Mouse (Mus musculus): ENCODE results near the gene Slc13a4. TPM values are rescaled to one million over a fixed set of nuclear protein-coding genes. Genes with fewer than 3 reads are reported as not detected.

Gene Slc13a4
- polyA plus RNA-seq, 1 experiment from 2014 or later = 0.20 TPM

DNA sequence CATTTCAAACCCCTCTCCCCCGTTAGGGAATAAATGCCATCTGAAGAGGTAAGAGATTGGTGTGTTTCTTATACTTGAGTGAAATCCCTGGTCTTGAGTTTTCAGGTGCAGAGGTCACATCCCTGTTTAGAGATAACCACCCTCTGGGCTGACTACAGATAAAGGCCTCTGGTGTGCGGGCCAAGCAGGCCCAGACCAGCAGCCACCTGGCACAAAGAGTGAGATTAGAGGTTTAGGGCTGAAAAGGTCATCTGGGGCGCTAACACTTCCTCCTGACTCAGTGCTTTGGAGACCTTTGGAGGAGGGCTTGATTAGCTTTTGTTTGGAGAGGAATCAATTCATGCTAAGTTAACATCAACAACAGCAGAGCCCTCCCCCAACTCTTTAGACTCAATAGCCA lies 25.7 kb upstream of the Slc13a4 start:
- ATAC-seq (ENCODE audit: insufficient number of reproducible peaks, low FRiP score, low TSS enrichment, low read depth) = no peak
- whole genome bisulfite sequencing = 51% methylated on average over 3 of the region's 3 CpGs
- Histone ChIP-seq H3K9ac (no peak overlapping the region), H3K27ac (no peak overlapping the region), H3K4me1 (peaks cover 10% of the 10 kb centered on the region), H3K4me2 (no peak overlapping the region), H3K4me3 (no peak overlapping the region), H3K27me3 (no peaks in the 10 kb centered on the region), H3K9me3 (no peaks in the 10 kb centered on the region), H3K36me3 (no peaks in the 10 kb centered on the region)

GRCm38 (mm10) chr6:35330834-35331233 lies 22.9 kb upstream of the Slc13a4 start:
- no peaks in the 10 kb centered on the region for H3K9me3 ChIP-seq
- no peak overlapping the region for H3K4me3 ChIP-seq
- H3K36me3 ChIP-seq = no peaks in the 10 kb centered on the region
- peaks cover 22% of the 10 kb centered on the region for H3K4me1 ChIP-seq
- no peak overlapping the region for H3K9ac ChIP-seq
- WGBS = 41% methylated on average over 6 of the region's 6 CpGs
- H3K27ac ChIP-seq = no peak overlapping the region
- ATAC-seq (ENCODE audit: insufficient number of reproducible peaks, low FRiP score, low TSS enrichment, low read depth) = no peak
- H3K27me3 ChIP-seq = no peaks in the 10 kb centered on the region
- H3K4me2 ChIP-seq = no peak overlapping the region

GRCm38 (mm10) chr6:35329956-35330355 lies 22.0 kb upstream of the Slc13a4 start:
- 91% methylated on average over 12 of the region's 12 CpGs for WGBS
- H3K27ac ChIP-seq = no peak overlapping the region
- H3K9ac ChIP-seq = no peak overlapping the region
- H3K4me3 ChIP-seq = no peak overlapping the region
- no peak overlapping the region for H3K4me2 ChIP-seq
- no peaks in the 10 kb centered on the region for H3K27me3 ChIP-seq
- no peak for ATAC-seq (ENCODE audit: insufficient number of reproducible peaks, low FRiP score, low TSS enrichment, low read depth)
- no peaks in the 10 kb centered on the region for H3K9me3 ChIP-seq
- H3K4me1 ChIP-seq = peaks cover 31% of the 10 kb centered on the region
- H3K36me3 ChIP-seq = no peaks in the 10 kb centered on the region

DNA sequence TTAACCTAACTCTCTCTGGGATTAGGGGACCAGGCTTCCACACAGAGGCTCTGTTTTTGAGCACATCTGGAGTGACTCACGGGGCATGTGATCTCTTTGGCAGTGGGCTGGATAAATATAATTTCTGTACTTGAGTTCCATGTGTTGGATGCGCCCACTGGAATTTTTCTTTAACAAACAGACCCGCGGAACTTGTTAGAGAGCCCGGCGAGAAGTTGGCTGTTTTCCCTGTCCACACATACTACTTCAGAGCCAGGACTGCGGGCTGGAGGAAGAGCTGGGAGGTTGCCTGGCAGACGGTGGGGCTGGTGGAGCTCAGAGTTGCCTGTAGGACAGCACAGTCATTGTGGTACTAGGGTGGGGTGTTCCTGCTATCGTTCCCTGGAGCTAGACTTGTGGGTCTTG lies 18.2 kb upstream of the Slc13a4 start, which contains the start of gene Fam180a:
Fam180a (minus strand) TSS at position 31 of the 405 bp plus-strand sequence.
- H3K36me3 ChIP-seq = no peaks in the 10 kb centered on the region

DNA sequence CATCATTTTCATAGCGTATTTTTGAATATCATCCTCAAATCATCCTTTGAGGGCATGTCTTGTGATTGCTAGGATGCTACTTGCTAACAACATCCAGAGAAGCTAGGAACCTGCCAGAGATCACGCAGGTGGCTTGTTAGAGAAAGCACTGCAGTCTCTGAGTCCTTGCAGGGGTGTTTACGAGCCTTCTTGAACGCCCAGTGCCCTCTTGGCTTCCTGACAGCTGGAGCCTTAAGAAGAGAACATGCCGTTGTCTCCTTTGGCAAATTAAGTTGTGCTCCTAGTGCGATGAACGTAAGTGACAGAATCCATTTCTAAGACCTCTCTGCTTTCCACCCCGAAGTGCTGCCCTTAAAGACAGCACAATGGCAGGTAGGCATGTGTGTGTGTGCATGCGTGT lies 16.4 kb upstream of the Slc13a4 start:
- H3K9ac ChIP-seq = no peak overlapping the region
- H3K4me3 ChIP-seq = peak overlapping the region; percentile 23
- no peaks in the 10 kb centered on the region for H3K27me3 ChIP-seq
- no peaks in the 10 kb centered on the region for H3K36me3 ChIP-seq
- WGBS = 46% methylated on average over 9 of the region's 9 CpGs
- 0 out of 2 replicates have a peak overlapping the region, but pooled peaks have one; percentile 87 for H3K27ac ChIP-seq
- H3K9me3 ChIP-seq = no peaks in the 10 kb centered on the region
- H3K4me1 ChIP-seq = peaks cover 39% of the 10 kb centered on the region
- ATAC-seq (ENCODE audit: insufficient number of reproducible peaks, low FRiP score, low TSS enrichment, low read depth) = no peak
- H3K4me2 ChIP-seq = peak overlapping the region; percentile 15; the same call in 1 of the 2 replicates

More for the DNA sequence above, 18.2 kb upstream of the Slc13a4 start, which contains the start of gene Fam180a:
- Histone ChIP-seq H3K9me3 (no peaks in the 10 kb centered on the region), H3K4me2 (peak within 1 kb of the TSS; percentile 15), H3K27ac (peak within 1 kb of the TSS; percentile 87), H3K4me1 (peaks cover 49% of the 10 kb centered on the region), H3K4me3 (peak within 1 kb of the TSS; percentile 23), H3K9ac (no peak within 1 kb of the TSS), H3K27me3 (no peaks in the 10 kb centered on the region)
- 30% methylated on average over 9 of the region's 9 CpGs for WGBS
- peak; percentile 87 for ATAC-seq (ENCODE audit: insufficient number of reproducible peaks, low FRiP score, low TSS enrichment, low read depth)

DNA sequence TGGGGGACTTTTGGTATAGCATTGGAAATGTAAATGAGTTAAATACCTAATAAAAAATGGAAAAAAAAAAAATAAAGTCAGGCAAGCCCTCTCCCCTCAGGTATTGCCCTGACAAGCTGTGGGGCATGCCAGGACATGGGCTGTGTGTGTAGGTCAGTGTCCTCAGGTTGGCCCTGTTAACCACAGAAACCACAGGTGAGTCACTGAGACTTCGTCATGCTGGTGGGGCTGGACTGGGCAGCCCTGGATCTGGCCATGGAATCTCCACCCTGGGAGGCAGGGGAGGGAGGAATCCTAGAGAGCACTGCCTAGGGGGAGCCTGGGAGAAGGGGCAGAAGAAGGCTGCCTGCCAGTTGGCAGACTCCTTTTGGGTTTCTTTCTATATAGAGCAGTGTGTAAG lies 15.1 kb upstream of the Slc13a4 start:
- H3K4me3 ChIP-seq = no peak overlapping the region
- H3K27ac ChIP-seq = no peak overlapping the region
- no peak overlapping the region for H3K4me2 ChIP-seq
- H3K36me3 ChIP-seq = no peaks in the 10 kb centered on the region
- H3K27me3 ChIP-seq = no peaks in the 10 kb centered on the region
- WGBS = 72% methylated on average over 1 of the region's 1 CpGs
- H3K9ac ChIP-seq = no peak overlapping the region
- peaks cover 39% of the 10 kb centered on the region for H3K4me1 ChIP-seq
- H3K9me3 ChIP-seq = no peaks in the 10 kb centered on the region
- ATAC-seq (ENCODE audit: insufficient number of reproducible peaks, low FRiP score, low TSS enrichment, low read depth) = no peak

DNA sequence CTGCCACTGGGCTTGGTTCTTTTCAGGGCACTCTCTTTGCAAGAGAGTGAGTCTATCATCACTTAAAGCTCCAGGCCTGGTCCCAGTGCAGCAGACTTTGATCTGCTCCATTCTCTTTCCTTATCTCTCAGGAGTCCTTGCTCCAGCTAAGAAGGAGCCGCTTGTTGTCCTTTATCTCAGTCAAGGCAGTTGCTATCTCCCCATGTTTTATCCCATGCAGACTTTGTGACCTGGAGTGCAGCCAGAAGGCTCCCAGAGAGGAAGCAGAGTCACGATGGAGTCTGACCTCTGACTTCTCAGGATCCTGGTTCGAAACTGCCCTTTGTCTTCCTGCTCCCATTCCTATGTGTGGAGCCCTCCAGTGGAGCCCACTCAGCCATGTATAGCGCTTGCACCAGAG lies 13.2 kb upstream of the Slc13a4 start:
- Histone ChIP-seq H3K4me2 (no peak overlapping the region), H3K4me1 (peaks cover 29% of the 10 kb centered on the region), H3K4me3 (no peak overlapping the region), H3K27ac (no peak overlapping the region), H3K9ac (no peak overlapping the region), H3K36me3 (no peaks in the 10 kb centered on the region), H3K27me3 (no peaks in the 10 kb centered on the region), H3K9me3 (no peaks in the 10 kb centered on the region)
- WGBS = 77% methylated on average over 4 of the region's 4 CpGs
- ATAC-seq (ENCODE audit: insufficient number of reproducible peaks, low FRiP score, low TSS enrichment, low read depth) = no peak

DNA sequence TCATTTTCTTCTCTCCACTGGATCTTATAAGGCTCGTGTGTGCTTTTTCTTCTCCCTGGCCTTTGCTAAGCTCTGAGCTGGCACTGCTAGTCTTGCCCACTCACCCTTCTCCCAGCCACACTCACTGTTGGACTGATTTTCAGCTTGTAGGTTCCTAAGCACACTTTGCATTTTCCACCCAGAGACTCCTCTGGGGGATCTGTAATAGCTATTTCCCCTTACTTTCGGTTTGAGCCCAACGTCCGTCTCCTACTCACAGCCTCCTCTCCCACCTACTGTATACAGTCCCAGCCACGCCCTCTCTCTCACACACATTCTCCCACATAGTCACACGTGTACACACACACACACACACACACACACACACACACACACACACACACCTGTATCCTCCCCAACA lies 11.9 kb upstream of the Slc13a4 start:
- no peak for ATAC-seq (ENCODE audit: insufficient number of reproducible peaks, low FRiP score, low TSS enrichment, low read depth)
- no peak overlapping the region for H3K27ac ChIP-seq
- H3K9ac ChIP-seq = no peak overlapping the region
- no peaks in the 10 kb centered on the region for H3K27me3 ChIP-seq
- H3K4me1 ChIP-seq = peaks cover 17% of the 10 kb centered on the region
- no peaks in the 10 kb centered on the region for H3K9me3 ChIP-seq
- H3K4me2 ChIP-seq = no peak overlapping the region
- no peaks in the 10 kb centered on the region for H3K36me3 ChIP-seq
- no peak overlapping the region for H3K4me3 ChIP-seq
- WGBS = 80% methylated on average over 6 of the region's 6 CpGs

GRCm38 (mm10) chr6:35313520-35313919 lies 5.6 kb upstream of the Slc13a4 start:
- H3K4me2 ChIP-seq = no peak overlapping the region
- H3K27ac ChIP-seq = no peak overlapping the region
- no peak overlapping the region for H3K9ac ChIP-seq
- no peak overlapping the region for H3K4me3 ChIP-seq
- H3K36me3 ChIP-seq = no peaks in the 10 kb centered on the region
- H3K9me3 ChIP-seq = no peaks in the 10 kb centered on the region
- no peaks in the 10 kb centered on the region for H3K4me1 ChIP-seq
- WGBS = 91% methylated on average over 8 of the region's 8 CpGs
- H3K27me3 ChIP-seq = no peaks in the 10 kb centered on the region
- ATAC-seq (ENCODE audit: insufficient number of reproducible peaks, low FRiP score, low TSS enrichment, low read depth) = no peak

DNA sequence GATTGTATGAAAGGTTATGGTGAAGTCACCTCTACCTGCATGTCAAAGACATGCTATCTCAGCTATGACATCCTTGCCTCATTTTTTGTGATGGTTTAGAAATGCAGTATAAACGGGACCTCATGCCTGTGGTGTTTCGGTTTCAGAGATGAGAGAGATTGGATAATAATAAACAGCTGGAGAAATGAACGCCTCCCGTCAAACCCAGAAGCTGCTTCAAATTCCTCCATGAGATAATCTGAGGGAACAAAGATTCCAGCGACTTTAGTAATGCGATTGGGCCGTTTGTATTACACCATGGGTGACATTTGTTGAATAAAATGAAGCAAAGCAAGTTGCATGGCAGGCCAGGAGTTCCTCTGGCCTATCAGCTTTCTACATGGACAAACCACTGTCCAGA lies 1.5 kb upstream of the Slc13a4 start:
- Histone ChIP-seq H3K36me3 (no peaks in the 10 kb centered on the region), H3K9ac (no peak overlapping the region), H3K27me3 (no peaks in the 10 kb centered on the region), H3K4me2 (no peak overlapping the region), H3K4me3 (no peak overlapping the region), H3K9me3 (no peaks in the 10 kb centered on the region), H3K4me1 (no peaks in the 10 kb centered on the region), H3K27ac (no peak overlapping the region)
- ATAC-seq (ENCODE audit: insufficient number of reproducible peaks, low FRiP score, low TSS enrichment, low read depth) = no peak
- WGBS = 53% methylated on average over 7 of the region's 7 CpGs

DNA sequence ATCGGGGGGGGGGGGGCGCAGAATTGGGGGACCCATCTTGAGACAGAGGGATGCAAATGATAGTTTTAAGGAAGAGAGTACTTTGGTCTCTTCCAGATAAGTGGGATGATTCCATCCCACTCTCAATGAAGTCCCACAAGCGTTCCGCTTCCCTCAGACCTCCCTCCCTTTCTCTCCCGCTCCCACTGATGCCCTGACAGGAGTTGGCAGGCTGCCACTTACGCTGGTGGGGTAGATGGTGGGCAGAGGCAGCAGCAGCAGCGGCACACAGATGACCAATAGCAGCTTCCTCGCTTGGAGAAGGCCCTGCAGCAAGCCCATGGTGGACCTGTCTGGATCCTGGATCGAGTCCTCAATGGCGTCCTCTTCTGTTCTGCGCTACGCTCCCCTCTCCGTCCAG lies 795 bp downstream of the Slc13a4 start:
- Histone ChIP-seq H3K36me3 (no peaks in the 10 kb centered on the region), H3K9me3 (no peaks in the 10 kb centered on the region), H3K4me2 (no peak overlapping the region), H3K4me1 (no peaks in the 10 kb centered on the region), H3K9ac (no peak overlapping the region), H3K27me3 (no peaks in the 10 kb centered on the region), H3K27ac (no peak overlapping the region), H3K4me3 (no peak overlapping the region)
- no peak for ATAC-seq (ENCODE audit: insufficient number of reproducible peaks, low FRiP score, low TSS enrichment, low read depth)
- WGBS = 78% methylated on average over 13 of the region's 13 CpGs

DNA sequence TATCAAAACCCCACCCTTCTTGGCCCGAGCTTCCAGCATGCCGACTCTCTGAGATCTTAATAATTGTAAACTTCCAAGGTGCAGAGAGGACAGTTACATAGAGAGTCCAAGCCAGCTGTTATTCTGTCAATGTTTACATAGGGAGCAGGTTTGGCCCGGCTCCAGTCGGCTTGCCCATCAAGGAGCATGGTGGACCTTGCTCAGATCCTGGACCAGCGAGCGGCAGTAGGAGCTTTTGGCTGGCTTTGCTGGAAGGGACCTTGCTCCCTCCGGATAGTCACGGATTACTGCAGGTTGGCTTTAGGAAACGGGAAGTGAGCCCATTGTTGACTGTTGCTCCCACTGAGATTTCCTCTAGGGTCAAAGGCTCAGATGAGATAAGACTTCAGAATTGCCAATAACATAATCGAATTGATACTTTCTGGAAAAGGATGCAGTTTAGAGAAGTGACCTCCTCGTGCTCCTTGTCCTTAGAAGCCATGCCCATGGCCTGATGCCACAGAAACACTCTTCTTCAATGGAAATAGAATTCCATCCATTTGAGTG lies 4.5 kb downstream of the Slc13a4 start:
- no peak for ATAC-seq (ENCODE audit: insufficient number of reproducible peaks, low FRiP score, low TSS enrichment, low read depth)
- Histone ChIP-seq H3K9ac (no peak overlapping the region), H3K27me3 (no peaks in the 10 kb centered on the region), H3K9me3 (no peaks in the 10 kb centered on the region), H3K4me3 (no peak overlapping the region), H3K36me3 (no peaks in the 10 kb centered on the region), H3K4me1 (0 out of 2 replicates have a peak, but pooled peaks cover 3% of the 10 kb centered on the region), H3K27ac (no peak overlapping the region), H3K4me2 (no peak overlapping the region)
- 84% methylated on average over 11 of the region's 11 CpGs for WGBS

DNA sequence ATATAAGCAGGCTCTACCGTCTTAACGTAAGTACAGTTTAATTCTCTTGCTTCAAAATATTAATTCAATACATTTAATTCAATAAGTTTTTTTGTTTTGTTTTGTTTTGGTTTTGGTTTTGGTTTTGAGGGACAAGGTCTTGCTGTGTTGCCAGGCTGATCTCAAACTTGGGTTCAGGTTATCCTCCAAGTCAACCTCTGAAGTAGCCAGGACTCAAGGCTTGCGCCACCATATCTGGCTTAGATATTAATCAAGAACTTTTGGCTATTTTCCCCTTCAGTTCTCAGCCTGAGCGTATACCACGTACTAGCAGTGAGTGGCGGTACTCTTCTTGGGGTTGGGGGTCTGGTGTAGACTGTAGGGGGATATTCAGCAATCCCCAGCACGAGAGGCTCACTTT lies 5.3 kb downstream of the Slc13a4 start:
- ATAC-seq (ENCODE audit: insufficient number of reproducible peaks, low FRiP score, low TSS enrichment, low read depth) = no peak
- WGBS = 94% methylated on average over 7 of the region's 7 CpGs
- H3K27me3 ChIP-seq = no peaks in the 10 kb centered on the region
- no peak overlapping the region for H3K9ac ChIP-seq
- no peak overlapping the region for H3K4me2 ChIP-seq
- H3K4me1 ChIP-seq = 0 out of 2 replicates have a peak, but pooled peaks cover 5% of the 10 kb centered on the region
- H3K36me3 ChIP-seq = no peaks in the 10 kb centered on the region
- H3K9me3 ChIP-seq = no peaks in the 10 kb centered on the region
- H3K4me3 ChIP-seq = no peak overlapping the region
- no peak overlapping the region for H3K27ac ChIP-seq
